Mouse (Mus musculus): ENCODE data around the gene Naa16. TPM values are rescaled to one million over a fixed set of nuclear protein-coding genes. Genes with fewer than 3 reads are reported as not detected.

Gene Naa16
- total RNA-seq, 1 experiment from 2014 or later = 30.6 TPM

DNA sequence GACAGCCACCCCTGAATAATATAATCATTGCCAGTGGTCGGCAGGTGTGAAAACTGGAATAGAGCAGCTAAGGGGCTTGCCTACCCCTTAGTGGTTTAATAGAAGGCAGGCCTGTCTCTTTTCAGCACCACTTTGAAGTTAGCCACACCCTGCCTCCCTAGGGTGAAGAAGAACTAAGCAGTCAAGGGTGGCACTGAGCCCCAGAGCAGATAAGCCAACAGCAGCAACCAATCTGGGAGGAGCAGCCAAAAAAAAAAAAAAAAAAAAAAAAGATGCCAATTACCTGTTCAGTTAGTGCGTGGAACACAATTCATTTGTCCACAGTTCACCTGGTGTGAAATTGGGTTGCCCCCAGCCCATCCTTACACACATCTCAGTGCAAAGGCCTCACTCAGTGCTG, 87.4 kb downstream of the Naa16 start:
- ATAC-seq (replicated peaks; ENCODE audit: insufficient number of reproducible peaks, low FRiP score, low TSS enrichment, poor library complexity, severe bottlenecking) = no peak

DNA sequence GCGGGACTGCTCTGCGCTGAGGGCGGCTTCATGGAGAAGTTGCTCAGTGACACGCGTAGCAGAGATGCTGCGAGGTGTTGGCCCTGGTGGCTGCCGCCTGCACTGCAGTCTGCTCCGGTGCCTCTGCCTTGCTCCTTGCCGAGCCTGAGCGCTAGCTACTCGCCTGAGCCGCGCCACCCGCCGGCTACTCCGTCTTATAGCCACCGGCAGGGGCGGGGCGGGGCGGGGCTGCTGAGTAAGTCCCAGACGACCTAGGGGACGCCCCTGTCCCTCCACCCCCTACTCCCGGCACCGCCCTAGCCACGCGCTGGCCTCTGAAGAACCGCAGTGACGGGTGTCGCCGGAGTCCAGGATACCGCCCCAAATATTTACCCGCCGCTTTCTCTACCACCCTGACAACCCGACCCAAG, 89.1 kb downstream of the Naa16 start, which contains the start of gene Rgcc:
TSS of gene Rgcc (minus strand) at position 180 of the 410 bp plus-strand sequence.
- ATAC-seq (replicated peaks; ENCODE audit: insufficient number of reproducible peaks, low FRiP score, low TSS enrichment, poor library complexity, severe bottlenecking) = peak; percentile 90

DNA sequence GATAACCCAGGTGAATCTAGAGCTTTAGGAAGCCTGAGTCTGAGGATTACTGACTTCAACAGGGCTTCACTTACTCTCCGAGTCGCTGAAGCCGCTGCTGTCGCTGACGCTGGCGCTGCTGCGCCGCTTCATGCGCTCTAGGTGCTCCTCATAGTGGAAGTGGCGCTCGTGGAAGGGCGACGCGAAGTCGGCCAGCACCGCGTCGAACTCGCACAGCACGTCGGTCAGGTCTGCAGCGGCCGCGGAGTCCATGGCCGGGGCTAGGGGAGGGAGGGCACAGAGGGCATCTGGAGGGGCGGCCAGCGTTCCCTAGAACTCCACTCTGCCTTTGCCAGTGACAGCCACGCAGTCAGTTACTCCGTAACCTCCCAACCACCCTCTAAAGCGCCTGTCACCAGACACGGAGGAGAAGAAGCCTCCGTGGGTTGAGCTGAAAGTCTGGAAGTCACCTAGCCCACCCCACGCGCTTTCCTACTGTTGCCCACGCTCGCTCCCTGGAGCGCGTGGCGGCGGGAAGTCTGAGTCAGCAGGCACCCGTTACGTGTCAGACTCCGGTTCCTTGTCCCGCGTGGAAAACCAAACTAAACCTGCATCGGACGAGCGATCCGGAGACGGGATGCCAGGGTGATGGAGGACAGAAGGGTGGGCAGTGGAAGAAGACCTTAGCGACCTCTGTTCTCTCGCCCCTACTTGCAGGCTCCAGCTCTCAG, 89.8 kb downstream of the Naa16 start:
- ATAC-seq (replicated peaks; ENCODE audit: insufficient number of reproducible peaks, low FRiP score, low TSS enrichment, poor library complexity, severe bottlenecking) = 0 out of 2 replicates have a peak, but pooled peaks have one; percentile 10

DNA sequence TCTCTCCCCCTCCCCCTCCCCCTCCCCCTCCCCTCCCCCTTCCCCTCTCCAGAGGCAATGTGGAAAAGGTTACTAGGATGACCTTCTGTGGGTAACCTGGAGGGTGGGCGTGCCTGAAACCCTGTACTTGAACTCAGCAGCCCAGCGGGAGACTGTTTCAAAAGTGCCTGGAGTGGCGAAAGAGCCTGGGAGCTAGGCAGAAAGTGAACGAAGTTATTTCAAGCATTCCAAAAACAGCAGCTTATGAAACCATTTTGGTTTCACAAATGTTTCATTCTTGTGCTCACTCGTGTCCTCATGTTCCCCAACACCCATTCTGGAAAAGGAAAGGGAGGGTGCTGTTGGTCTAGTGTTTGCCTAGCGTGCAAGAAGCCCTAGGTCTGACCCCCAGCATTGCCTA, 90.8 kb downstream of the Naa16 start:
- no peak for ATAC-seq (replicated peaks; ENCODE audit: insufficient number of reproducible peaks, low FRiP score, low TSS enrichment, poor library complexity, severe bottlenecking)

DNA sequence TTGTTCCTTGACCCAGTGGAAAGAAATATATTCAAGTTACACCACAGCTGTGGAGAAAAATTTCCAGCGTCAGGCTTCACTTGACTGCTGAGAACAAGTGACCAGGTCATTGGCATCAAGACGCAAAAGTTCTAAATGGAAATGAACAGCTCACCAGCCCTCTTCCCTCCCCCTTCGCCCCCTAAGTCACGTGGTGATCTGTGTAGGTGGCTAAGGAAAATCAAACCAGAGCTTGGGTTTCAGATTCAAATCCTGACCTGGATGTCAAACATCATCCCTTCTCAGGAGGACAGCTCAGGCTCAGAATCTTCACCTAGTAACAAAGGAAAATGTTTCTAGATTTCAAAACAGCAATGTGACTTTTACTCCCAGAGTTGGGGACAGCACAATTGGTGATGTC, 91.3 kb downstream of the Naa16 start:
- ATAC-seq (replicated peaks; ENCODE audit: insufficient number of reproducible peaks, low FRiP score, low TSS enrichment, poor library complexity, severe bottlenecking) = no peak

DNA sequence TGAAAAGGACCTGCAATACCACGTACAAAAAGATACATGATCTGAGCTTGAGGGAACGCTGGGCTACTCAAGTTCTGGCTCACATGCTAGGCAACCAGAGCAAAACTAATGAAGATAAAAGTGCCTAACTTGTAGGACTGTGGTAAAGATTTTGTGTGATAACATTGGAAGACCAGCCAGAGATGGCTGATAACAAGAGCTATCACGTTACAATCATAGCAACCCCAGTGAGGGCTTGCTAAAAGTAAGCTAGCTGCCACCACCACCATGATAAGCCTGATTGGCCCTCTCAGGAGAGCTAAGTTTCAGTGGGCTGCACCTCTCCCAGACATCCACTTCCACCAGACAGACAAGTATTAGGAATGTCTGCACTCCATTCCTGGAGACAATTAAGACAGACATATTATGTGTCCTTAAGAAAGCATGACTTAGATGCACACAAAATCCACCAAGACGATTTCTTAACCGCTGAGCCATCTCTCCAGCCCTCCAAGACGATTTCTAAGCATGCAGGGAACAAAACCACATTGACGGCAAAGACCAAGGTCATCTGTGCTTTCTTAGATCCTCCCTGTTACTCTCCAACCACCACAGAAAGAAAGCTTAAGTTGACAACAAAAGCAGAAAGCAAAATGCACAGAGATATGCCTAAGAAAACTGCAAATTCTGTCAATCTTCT, 92.1 kb downstream of the Naa16 start:
- no peak for ATAC-seq (replicated peaks; ENCODE audit: insufficient number of reproducible peaks, low FRiP score, low TSS enrichment, poor library complexity, severe bottlenecking)

DNA sequence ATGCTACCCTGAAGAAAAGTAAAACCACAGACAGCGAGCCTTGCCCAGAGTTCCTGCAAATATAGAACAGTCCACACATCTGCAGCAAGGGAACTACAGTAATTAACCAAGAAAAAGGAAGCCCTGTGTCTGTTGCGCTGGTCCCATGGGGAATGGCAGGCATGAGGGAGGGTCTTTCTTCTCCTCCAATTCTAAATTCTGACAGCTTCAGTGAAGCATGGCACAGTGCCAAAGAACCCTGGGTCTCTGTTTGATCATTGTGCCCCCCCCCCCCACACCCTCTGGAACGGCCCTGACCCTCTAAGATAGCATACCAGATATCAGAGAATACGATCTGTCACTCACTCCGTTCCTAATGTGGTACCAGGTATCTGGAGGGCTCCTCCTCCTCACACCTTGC, 93.7 kb downstream of the Naa16 start:
- no peak for ATAC-seq (replicated peaks; ENCODE audit: insufficient number of reproducible peaks, low FRiP score, low TSS enrichment, poor library complexity, severe bottlenecking)

DNA sequence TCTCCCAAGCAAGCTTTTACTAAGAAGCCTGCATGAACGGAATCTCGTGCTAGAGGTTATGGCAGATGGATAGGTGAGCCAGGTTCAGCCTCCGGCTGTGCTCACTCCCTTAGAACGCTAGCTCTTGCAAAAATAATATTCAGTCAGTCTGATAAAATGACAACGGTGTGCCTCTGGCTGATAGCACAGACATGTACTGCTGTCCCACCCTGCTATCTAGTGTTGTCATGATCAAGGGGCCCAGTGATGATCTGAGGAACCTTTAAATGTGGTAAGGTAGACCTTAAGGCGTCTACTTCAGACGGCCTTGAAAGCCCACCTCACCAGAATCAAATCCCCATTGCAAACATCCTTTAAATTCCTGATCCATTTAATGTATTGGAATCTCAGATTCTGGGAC, 94.4 kb downstream of the Naa16 start:
- ATAC-seq (replicated peaks; ENCODE audit: insufficient number of reproducible peaks, low FRiP score, low TSS enrichment, poor library complexity, severe bottlenecking) = no peak

DNA sequence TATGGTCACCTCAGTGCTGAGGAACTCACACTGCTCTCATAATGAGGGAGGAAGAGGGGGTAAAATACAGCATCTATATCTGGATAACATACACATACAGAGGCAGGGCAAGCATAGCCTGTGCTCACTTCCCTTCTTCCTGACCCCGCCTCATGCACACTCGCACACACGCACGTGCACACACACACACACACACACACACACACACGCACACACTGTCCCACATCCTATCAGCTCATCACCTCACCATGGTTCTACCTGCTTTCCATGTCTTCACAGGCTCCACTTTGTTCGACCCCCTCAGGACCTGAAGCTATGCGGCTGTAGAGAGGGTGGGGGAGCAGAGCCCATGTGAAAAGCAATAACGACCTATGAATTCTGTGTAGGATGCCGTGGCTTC, 95.0 kb downstream of the Naa16 start:
- no peak for ATAC-seq (replicated peaks; ENCODE audit: insufficient number of reproducible peaks, low FRiP score, low TSS enrichment, poor library complexity, severe bottlenecking)

DNA sequence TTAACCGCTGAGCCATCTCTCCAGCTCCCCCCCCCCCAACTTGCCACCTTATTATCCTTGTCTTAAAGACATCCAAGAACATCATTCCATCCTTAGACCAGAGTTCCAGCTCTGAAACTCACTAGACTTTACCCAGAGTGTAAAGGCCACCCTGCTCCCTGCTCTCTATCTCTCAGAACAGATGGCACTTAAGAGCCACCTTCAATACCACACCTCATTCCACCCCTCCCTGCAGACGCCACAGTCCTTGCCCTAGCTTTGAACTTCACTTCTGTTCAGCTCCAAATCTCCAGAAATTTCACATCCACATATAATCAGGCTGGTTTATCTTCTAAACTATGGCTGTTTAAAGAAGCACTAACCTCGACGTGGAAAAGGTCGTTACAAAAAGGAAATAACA, 95.6 kb downstream of the Naa16 start:
- no peak for ATAC-seq (replicated peaks; ENCODE audit: insufficient number of reproducible peaks, low FRiP score, low TSS enrichment, poor library complexity, severe bottlenecking)

DNA sequence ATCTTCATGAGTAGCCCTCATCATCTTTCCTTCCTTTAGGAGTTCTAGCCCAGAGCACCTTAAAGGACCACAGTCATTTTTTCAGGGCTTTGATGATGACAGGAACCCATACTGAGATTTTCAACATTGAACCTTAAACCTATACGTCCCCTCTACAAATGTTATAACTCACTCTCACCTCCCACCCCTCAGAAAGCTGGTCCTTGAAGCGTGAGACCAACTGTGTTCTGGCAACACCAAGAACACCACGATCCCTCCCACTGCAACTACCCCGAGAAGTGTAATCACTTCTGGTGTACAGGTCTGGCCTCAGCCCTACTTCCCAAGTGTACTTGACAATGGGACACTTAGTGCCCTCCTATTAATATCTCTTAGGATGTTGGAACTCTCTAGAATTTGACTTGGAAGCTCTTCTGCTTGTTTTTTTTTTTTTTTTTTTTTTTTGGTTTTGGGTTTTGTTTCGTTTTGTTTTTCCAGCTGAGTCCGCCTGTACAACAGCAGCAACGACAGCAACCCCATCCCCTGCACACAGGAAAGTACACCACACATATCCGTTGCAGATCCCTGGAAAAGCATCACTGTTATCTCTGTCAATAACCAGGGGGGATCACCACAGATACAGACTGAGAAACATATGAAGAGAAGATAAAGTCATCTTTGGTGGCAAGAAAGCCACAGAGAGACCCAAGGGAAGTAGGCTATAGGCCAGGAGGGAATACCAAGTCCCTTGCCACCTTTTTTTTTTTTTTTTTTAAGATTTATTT, 96.3 kb downstream of the Naa16 start:
- no peak for ATAC-seq (replicated peaks; ENCODE audit: insufficient number of reproducible peaks, low FRiP score, low TSS enrichment, poor library complexity, severe bottlenecking)

DNA sequence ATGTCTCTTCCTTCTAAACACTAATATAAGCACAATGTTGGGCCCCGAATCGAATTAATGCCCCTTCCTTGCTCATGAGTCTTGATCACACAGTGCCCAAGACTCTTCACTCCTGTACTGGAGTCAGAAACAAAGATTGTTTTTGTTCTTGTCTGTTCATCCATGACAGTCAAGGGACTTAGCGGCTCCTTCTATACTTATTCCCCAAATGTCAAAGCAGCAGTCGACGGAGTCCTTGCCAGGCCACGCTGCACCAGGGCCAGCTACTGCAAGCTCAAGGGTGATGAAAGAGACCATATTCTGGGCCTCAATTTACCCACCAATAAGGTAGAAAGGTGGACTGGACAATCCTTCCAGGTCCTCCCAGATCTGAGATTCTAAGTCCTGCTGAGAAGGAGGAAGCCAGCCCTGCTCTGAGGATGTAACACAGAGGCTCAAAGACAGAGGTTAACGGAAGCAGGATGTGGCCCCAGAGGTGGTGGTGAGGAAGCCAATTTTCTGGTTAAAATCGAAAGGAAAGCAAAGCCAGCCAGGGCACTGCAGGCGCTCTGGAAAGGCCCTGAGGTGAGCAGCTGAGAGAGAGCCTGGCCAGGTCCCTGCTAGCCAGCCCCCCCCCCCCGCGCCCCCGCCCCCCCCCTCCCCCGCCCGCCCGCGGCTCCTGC, 97.3 kb downstream of the Naa16 start:
- peak; percentile 77 for ATAC-seq (replicated peaks; ENCODE audit: insufficient number of reproducible peaks, low FRiP score, low TSS enrichment, poor library complexity, severe bottlenecking)

DNA sequence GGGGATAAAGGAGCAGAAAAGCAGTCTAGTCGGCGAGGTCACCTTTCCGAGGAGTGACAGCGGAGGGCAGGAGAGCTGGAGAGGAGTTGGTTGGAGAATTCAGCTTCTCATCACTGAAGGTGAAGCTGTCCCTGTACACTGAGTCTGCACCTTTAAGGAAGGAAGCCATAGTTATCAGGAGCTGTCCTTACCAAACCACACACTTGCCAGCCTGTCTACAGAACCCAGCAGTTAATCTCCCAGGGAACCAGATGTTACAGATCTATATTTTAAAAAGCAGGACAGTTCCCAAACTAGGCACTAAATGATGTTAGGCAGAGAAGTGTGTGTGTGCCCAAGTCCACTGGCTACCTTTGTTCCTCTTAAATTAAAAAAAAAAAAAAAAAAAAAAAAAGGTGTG, 98.9 kb downstream of the Naa16 start:
- ATAC-seq (replicated peaks; ENCODE audit: insufficient number of reproducible peaks, low FRiP score, low TSS enrichment, poor library complexity, severe bottlenecking) = no peak

DNA sequence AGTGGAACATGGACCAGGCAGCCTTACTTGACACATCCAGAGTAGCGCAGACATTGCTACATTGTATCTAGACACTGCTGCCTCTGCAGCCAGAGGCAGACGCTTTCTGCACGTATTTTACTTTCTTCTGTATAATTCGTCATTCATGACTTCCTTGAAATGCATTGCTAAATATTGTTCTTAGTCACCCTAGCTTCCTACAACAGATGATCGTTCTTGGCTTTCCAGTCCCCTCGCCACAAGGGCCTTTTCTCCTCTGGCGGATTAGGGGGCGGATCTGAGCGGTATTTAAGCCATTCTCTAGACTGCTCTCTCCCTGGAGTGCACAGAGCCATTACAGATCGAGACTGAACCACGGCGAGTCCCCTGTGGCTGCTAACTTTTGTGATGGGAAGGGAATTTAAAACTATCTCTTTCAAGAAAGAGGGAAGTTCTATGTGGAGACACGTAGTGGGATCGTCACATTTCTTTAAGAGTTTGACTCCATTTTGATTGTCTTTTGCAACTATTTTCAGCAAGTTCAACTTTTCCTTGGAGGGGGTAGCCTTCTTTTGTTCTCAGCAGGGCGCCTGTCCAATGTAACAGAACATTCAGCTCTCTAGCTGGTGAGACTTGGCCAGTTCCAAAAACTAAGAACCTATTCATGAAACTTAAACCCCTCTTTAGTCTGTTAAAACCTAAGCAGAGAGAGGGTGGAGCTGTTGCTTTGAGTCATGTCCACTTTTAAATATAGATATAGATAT, 99.7 kb downstream of the Naa16 start:
- ATAC-seq (replicated peaks; ENCODE audit: insufficient number of reproducible peaks, low FRiP score, low TSS enrichment, poor library complexity, severe bottlenecking) = no peak

DNA sequence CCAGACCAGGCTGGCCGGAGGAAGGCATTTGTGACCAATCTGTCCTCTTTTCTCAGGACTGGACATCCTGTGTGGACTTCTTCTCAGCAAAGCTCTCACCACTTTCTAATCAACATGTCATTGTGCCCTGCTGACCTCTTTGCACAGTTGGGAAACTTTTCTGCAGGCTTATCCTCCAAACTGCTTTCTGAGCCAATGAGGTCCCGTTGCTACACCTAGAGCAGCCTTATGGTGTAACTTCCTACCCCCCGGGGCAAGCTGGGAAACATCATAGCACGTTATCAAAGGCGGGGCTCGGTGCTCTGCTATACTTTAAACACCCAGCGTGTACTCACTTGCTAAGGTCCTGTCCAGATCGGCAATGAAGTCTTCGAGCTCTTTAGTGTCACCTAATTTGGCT, 100.7 kb downstream of the Naa16 start:
- no peak for ATAC-seq (replicated peaks; ENCODE audit: insufficient number of reproducible peaks, low FRiP score, low TSS enrichment, poor library complexity, severe bottlenecking)

DNA sequence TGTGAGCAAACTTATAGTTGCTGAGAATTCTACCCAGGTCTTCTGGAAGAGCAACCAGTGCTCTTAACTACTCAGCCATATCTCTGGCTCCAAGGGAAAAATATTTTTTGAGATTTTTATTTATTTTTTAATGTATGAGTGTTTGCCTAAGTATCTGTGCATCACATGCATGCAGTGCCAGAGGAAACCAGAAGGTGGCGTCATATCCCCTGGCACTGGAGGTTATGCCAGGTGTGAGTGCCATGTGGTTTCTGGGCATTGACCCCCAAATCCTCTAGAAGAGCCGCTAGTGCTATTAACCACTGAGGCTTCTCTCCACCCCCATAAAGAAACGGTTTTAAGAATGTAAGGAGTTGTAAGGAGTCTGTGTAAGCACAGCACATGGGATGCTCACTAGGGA, 102.3 kb downstream of the Naa16 start:
- no peak for ATAC-seq (replicated peaks; ENCODE audit: insufficient number of reproducible peaks, low FRiP score, low TSS enrichment, poor library complexity, severe bottlenecking)

DNA sequence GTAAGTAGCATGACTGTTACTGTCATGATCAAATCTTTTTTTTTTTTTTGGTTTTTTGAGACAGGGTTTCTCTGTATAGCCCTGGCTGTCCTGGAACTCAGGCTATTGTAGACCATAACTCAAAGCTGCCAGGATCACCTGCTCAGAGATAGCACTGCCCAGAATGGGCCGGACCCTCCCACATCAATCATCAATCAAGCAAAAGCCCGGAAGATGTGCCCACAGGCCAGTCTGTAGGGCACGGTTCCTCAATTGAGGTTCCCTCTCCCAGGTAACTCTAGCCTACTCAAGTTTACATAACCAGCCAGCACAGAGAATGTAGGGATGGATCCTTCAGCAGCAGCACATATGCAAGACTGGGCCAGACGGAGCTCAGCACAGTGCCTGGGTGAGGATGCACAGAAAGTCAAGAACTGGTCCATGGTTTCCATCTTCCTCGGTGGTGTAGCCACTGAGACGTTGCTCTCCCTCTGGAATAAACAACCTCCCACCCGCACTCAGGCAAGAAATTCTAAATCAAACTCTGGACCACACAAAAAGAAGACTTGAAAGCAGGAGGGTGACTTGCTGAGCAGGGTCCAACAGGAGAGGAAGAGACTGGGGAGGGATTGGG, 103.2 kb downstream of the Naa16 start:
- no peak for ATAC-seq (replicated peaks; ENCODE audit: insufficient number of reproducible peaks, low FRiP score, low TSS enrichment, poor library complexity, severe bottlenecking)

DNA sequence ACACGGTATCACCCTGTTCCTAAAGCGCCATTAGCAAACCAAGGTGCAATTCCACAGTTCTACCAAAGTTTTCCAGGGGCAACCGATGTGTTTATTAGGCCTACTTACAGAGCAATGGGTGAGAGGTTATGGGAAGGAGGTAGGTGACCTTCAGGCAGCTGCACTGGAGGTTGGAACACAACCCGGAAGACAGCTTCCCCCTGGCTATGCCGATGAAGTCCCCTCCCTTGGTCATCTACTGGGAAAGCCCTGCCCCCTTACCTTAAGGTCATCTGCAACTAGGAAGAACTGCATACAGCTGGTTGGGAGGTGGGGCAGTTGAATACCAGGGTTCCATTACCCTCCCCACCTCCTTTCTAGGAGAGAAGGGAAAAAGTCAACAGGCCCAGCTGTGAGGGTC, 105.0 kb downstream of the Naa16 start:
- ATAC-seq (replicated peaks; ENCODE audit: insufficient number of reproducible peaks, low FRiP score, low TSS enrichment, poor library complexity, severe bottlenecking) = no peak
